Mouse (Mus musculus) bone marrow macrophage, adult 2 months (primary cell): ENCODE measurements at regions not wholly inside any gene's neighbourhood (a gene's known extent, or its start where the extent isn't known, plus 50 kb on each side); places are given as distances from the start of the nearest gene placed in this dataset.

Experiments
- H3K27ac ChIP-seq: 2 replicates; pipeline ENCODE4 v1.5.1; 2012; ENCODE audit warnings: low read depth, low read length; ENCODE audit not compliant: insufficient read depth
- H3K4me1 ChIP-seq: 2 replicates; pipeline ENCODE4 v1.6.1; 2012; ENCODE audit warnings: low read length; ENCODE audit not compliant: control insufficient read depth, insufficient read depth
- H3K4me3 ChIP-seq: 2 replicates; pipeline ENCODE4 v1.5.1; 2012; ENCODE audit warnings: mild to moderate bottlenecking, low read length, moderate library complexity; ENCODE audit not compliant: insufficient read depth
- CTCF ChIP-seq: IDR thresholded peaks from 2 replicates; pipeline ENCODE4 v1.5.1; 2012; ENCODE audit warnings: low read depth, mild to moderate bottlenecking, low read length, moderate library complexity
- POLR2A ChIP-seq: IDR thresholded peaks from 2 replicates; pipeline ENCODE4 v1.6.1; 2012; ENCODE audit warnings: mild to moderate bottlenecking, low read depth, low read length, borderline replicate concordance

DNA sequence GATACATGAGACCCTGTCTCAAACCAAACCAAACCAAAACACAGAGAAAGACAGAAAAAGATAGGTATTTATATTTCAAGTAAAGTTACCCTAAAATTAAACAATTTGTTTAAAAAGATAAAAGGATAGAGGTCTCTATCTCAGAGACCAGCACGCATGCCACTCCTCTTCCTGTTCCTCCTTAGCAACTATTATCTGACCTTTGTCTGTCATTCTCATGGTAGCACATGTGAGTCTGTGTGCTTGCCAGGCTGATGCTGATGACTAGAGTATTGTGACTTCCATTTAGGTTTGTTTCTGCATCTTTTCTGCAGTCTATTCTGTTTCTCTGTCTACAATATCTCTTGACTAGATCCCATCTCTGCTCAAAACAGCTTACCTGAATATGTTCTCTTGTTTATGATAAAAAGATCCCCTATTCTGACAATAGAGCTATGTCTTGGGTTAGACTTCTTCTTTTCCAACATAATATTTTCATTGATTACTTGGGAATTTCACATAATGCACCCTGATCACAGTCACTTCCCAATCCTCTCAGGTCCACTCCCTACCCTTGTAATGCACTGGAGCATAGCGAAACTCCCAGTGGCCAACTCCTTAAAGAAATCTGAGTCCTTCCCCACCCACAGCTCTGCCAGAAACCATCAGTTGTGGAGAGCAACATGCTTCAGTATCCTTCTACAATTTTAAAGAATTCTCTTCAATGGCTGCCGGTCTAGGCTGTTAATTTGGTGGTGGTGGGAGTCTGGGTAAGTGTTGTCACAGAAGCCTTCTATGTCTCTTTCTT lies 115.7 kb upstream of the Nrp1 start:
- Histone ChIP-seq H3K4me1 (peaks cover 7% of the 10 kb centered on the region), H3K4me3 (no peak overlapping the region), H3K27ac (no peak overlapping the region)
- no peak for TF ChIP-seq CTCF
- no peak for TF ChIP-seq POLR2A

- no peak overlapping the region for H3K4me3 ChIP-seq
- H3K4me1 ChIP-seq = peaks cover 3% of the 10 kb centered on the region
- no peak for TF ChIP-seq POLR2A
- no peak for TF ChIP-seq CTCF
- H3K27ac ChIP-seq = no peak overlapping the region
These were observed 106.7 kb upstream of the Nrp1 start for GRCm38 (mm10) chr8:128251723-128252122.

GRCm38 (mm10) chr8:128260836-128261235 lies 97.6 kb upstream of the Nrp1 start:
- Histone ChIP-seq H3K27ac (no peak overlapping the region), H3K4me3 (no peak overlapping the region), H3K4me1 (peaks cover under 1% of the 10 kb centered on the region)
- TF ChIP-seq CTCF = no peak
- TF ChIP-seq POLR2A = no peak

DNA sequence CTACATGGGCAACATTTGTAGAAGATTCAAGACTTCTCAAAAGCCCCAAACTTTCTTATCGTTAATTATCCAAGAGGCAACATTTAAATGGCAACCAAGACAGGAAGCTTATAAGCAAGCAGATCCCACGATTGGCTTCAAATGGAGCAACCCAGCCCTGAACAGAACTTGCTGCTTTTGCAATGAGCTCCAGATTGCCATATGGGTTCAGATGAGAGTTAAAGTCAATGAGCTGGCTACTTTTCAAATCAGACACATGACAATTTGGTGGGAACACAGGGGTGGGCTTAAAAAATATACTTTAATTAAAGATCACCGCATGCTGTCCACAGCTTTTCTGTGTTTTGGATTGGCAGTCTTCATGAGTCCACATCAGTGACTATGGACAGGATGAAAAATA lies 97.0 kb upstream of the Nrp1 start:
- TF ChIP-seq CTCF = no peak
- TF ChIP-seq POLR2A = no peak
- Histone ChIP-seq H3K4me1 (peaks cover 6% of the 10 kb centered on the region), H3K4me3 (no peak overlapping the region), H3K27ac (no peak overlapping the region)

DNA sequence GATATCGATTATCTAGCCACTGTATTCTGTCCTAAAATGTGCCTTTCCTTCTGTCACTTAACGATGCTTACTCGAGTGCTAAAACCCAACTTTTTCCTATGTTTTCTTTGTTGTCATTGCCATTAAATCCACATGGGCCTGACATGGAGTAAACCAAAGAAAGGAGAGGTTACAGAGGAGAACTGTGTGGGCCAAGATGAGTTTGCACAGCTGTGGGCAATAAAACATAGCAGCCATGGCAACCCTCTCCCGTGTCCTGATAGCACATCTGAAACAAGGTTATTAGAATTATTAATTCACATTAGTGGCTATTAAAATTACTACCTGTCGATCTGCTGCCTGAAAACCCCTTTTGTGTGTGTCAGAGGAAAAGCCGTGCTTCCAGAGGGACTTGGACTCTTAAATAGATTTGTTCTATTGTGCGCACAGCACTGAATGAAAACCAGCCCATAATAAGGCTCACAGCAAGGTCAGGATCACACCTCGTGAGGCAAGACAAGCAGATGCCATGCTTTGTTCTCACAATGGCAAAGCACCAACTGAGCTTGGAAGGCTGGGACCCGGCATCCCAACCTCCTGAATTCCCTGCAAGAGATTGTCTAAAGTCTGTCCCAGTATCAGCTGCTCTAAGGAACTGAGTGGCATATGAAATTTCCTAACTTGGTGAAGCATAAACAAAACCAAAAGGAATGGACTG lies 95.0 kb upstream of the Nrp1 start:
- peaks cover 21% of the 10 kb centered on the region for H3K4me1 ChIP-seq
- TF ChIP-seq CTCF = no peak
- TF ChIP-seq POLR2A = no peak
- H3K27ac ChIP-seq = no peak overlapping the region
- H3K4me3 ChIP-seq = no peak overlapping the region

- no peak overlapping the region for H3K4me3 ChIP-seq
- peak overlapping the region; percentile 58 for H3K27ac ChIP-seq
- peaks cover 25% of the 10 kb centered on the region for H3K4me1 ChIP-seq
- TF ChIP-seq POLR2A (no peak), CTCF (no peak)
These were observed 91.1 kb upstream of the Nrp1 start for GRCm38 (mm10) chr8:128267261-128267660.

GRCm38 (mm10) chr8:128268010-128268409 lies 90.4 kb upstream of the Nrp1 start:
- H3K4me3 ChIP-seq = peak overlapping the region; percentile 30; the same call in 1 of the 2 replicates

GRCm38 (mm10) chr8:128269546-128269945 lies 88.9 kb upstream of the Nrp1 start:
- TF ChIP-seq POLR2A = no peak
- TF ChIP-seq CTCF = no peak
- Histone ChIP-seq H3K4me3 (no peak overlapping the region), H3K27ac (no peak overlapping the region), H3K4me1 (peaks cover 35% of the 10 kb centered on the region)

More at GRCm38 (mm10) chr8:128268010-128268409, 90.4 kb upstream of the Nrp1 start:
- Histone ChIP-seq H3K27ac (peak overlapping the region; percentile 74), H3K4me1 (peaks cover 30% of the 10 kb centered on the region)
- TF ChIP-seq CTCF (no peak), POLR2A (no peak)

DNA sequence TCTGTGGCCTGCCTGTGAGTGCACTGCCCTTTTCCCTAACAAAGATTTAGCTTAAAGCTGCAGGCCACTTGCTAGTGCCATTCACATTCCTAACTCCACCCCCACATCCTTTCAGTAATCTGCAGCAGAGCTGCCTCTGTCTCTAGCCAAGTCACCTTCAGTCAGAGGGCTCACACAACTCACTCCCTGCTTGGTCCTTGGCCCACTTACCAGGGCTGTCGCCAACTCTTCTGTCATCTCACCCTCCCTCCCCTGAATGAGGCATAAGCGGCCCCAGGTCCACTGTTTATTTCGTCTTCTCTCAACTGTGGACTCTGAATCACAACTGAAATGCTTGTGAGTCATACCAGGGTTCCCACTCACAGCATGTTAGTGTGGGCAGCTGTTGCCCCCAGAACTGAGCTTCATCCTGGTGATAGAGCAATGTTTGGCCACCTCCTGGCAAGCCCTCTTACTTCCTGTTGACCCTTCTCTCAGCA lies 85.5 kb upstream of the Nrp1 start:
- H3K27ac ChIP-seq = no peak overlapping the region
- no peak for TF ChIP-seq CTCF
- no peak overlapping the region for H3K4me3 ChIP-seq
- peaks cover 17% of the 10 kb centered on the region for H3K4me1 ChIP-seq

GRCm38 (mm10) chr8:128276475-128276874 lies 81.9 kb upstream of the Nrp1 start:
- Histone ChIP-seq H3K4me1 (peaks cover 10% of the 10 kb centered on the region), H3K27ac (no peak overlapping the region), H3K4me3 (no peak overlapping the region)
- TF ChIP-seq CTCF (no peak), POLR2A (no peak)
